Mouse (Mus musculus): ENCODE measurements around the gene Trim67.

DNA sequence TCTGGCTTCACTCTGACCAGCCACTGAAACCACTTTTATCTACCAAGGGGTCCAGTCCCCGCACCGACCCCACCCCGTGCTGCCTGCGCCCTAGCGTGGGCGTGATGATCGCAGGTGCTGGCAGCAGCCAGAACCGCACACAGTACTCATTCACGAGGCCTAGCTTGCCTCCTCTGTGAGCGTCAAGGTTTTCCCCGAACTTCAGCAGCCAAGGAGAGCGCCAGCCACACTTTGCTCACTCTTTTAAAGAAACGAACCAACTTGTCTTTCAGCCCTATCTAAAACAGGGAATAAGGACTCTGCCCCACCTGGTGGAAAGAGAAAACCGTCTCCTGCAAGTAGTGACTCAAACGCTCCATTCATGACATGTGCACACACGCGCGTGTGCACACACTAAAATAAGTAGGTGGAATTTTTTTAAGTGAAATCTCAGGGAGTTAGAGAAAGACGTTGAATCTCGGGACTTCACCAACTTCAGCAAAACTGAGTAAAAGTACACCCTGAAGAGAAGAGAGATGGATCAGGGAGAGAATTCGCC is 40.5 kb upstream of the Trim67 start:
- TF ChIP-seq ZMIZ1 (IDR thresholded peaks at IDR 0.05; ENCODE audit: low read depth, low read length): no peak
- TF ChIP-seq CTCF (conservative IDR thresholded peaks at IDR 0.05 in 1 of 2, IDR thresholded peaks at IDR 0.05 in 1 of 2; ENCODE audit: low read depth in 2 of 2, low read length in 2 of 2): peak in 1 of 2 experiments; percentile 35; a peak in 2 of 4 replicates
- TF ChIP-seq POLR2A (IDR thresholded peaks at IDR 0.05; ENCODE audit: low read depth, low read length): no peak
- TF ChIP-seq EP300 (IDR thresholded peaks at IDR 0.05; ENCODE audit: low read length): peak; percentile 77
- TF ChIP-seq NELFE (IDR thresholded peaks at IDR 0.05; ENCODE audit: low read depth, low read length): no peak
- no peak for TF ChIP-seq RAD21 (IDR thresholded peaks at IDR 0.05; ENCODE audit: low read depth, low read length)
- 0 out of 2 replicates have a peak, but pooled peaks have one; percentile 45 for TF ChIP-seq TCF12 (IDR thresholded peaks at IDR 0.05; ENCODE audit: low read depth, low read length)
- peak; percentile 74; the same call in 1 of the 2 replicates for TF ChIP-seq MEF2A (IDR thresholded peaks at IDR 0.05; ENCODE audit: borderline replicate concordance, low read depth, low read length)
- TF ChIP-seq MAFK (IDR thresholded peaks at IDR 0.05; ENCODE audit: insufficient replicate concordance, low read length): no peak
